Mouse (Mus musculus) adrenal gland, adult 18-20 months (tissue): ENCODE data around the gene Slc26a8. TPM values are rescaled to one million over a fixed set of nuclear protein-coding genes. Genes with fewer than 3 reads are reported as not detected.

Experiments used
- DNase-seq, 2 experiments: peaks; one replicate each; pipeline ENCODE4 v3.0.0; 2021 to 2022; ENCODE audit warnings: low spot score in 2 of 2
- total RNA-seq, 2 experiments: library from RNA; stranded (reverse); gene quantifications; 1 replicate in 1 of 2; 2 replicates in 1 of 2; pipeline ENCODE4 v1.2.3; 2021

The Slc26a8 gene
- total RNA-seq, 2 experiments from 2014 or later = 1.3 to 1.5 TPM

GRCm38 (mm10) chr17:28644112-28644511, 45.9 kb downstream of the Slc26a8 start:
- no peak for DNase-seq

GRCm38 (mm10) chr17:28643697-28644096, 46.3 kb downstream of the Slc26a8 start:
- DNase-seq = no peak

GRCm38 (mm10) chr17:28640113-28640512, 49.9 kb downstream of the Slc26a8 start:
- DNase-seq = no peak

- DNase-seq = peak in 1 of 2 experiments; percentile 4
Measured at GRCm38 (mm10) chr17:28637711-28638690, 52.0 kb downstream of the Slc26a8 start.

DNA sequence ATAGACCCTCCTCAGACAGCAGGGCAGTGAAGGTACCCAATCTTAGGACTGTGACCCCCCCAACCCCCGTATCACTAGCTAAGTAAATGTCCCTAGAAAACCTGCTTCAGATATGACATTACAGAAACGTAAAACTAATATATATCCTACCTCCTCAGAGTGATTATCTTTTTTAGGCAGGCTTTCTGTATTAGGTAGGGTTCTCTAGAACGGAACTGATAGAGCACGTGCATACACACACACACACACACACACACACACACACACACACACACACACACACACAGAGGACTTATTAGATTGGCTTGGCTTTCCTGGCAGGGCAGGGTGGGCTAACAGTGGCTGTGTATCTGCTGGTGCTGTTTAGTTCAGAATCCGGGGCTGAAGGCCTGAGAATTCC, 54.2 kb downstream of the Slc26a8 start:
- DNase-seq = no peak

GRCm38 (mm10) chr17:28629125-28629524, 60.9 kb downstream of the Slc26a8 start:
- no peak for DNase-seq

- DNase-seq = no peak
Measured at GRCm38 (mm10) chr17:28628248-28629124, 61.5 kb downstream of the Slc26a8 start.

GRCm38 (mm10) chr17:28626937-28627336, 63.1 kb downstream of the Slc26a8 start:
- no peak for DNase-seq

DNA sequence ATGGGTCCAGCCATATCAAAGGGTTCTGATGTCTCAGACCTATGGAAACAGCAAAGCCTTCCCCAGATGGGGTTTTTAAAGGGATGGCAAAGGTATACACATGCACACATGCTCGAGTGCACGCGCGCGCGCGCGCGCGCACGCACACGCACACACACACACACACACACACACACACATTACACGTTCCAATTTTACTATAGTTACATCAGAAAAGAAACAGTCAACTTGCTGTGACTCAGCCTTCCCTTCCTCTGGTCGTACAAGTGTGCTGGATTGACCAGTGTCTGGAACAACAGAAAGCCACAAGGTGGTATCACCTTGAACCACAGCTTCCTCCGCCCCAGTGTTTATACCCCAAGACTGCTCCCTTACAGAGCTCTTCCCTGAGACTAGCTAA, 64.7 kb downstream of the Slc26a8 start:
- no peak for DNase-seq

GRCm38 (mm10) chr17:28624841-28625240, 65.2 kb downstream of the Slc26a8 start:
- no peak for DNase-seq

DNA sequence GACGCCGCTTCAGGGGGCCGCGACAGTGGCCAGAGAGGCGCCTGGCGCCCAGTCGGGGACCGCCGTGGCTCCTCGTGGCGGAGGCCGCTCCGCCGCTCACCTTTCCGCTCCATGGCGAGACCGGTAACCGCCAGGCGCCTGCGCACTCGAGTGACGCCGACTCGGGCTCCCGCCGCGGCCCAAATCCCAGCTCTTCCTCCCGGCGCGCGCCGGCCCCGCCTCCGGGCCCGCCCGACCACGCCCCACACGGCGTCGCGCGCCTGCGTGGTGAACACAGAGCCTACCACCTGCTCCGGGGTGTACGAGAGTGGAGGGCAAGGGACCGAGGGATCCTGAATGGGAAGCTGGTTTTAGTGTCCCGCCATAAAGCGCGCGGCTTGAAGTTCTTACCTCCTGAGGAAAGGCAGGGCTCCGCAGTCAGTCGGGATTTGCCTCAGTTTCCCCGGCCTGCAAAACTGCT, 67.7 kb downstream of the Slc26a8 start, which contains the start of gene Srpk1:
TSS of gene Srpk1 (minus strand) at position 410 of the 460 bp plus-strand sequence.
- DNase-seq = peak; percentile 87 to 93

- DNase-seq = peak; percentile 23 to 48
Measured at GRCm38 (mm10) chr17:28621381-28622299, 68.4 kb downstream of the Slc26a8 start.

DNA sequence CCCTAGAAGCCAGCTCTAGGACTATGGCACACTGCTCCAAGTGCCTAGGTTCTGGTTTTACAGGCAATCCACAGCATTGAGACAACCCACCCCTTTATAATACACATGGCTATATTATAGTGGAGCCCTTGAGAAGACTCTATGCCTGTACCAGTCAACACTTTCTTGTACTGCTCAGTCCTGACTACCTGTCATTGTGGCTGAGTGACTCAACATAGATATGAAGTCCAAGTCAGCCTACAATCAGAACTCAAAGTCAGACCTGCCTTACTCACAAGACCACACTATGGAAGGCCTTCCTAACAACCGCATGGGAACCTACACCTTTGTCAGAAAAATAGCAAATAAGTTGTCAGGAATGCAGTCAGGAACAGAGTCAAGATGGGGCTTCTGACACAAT, 71.3 kb downstream of the Slc26a8 start:
- DNase-seq = no peak

- DNase-seq = no peak
Measured at GRCm38 (mm10) chr17:28618124-28618523, 71.9 kb downstream of the Slc26a8 start.

DNA sequence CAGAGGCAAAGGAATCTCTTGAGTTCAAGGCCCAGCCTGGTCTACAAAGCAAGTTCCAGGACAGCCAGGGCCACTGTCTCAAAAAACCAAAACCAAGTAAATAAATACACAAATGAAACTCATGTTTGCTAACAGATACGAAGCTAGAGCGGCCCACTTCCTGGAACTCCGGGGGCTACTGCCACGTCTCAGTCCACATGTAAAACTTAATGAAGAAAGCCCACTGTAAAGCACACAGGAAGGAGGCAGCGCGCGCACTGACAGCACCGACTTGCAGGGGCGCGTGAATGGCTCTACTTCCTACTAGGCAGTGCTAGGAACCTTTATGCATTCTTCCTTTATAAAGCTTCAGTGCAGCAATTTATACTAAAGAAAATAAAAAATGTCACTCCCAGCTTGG, 72.4 kb downstream of the Slc26a8 start:
- no peak for DNase-seq

- no peak for DNase-seq
Measured at GRCm38 (mm10) chr17:28615332-28615731, 74.7 kb downstream of the Slc26a8 start.

DNA sequence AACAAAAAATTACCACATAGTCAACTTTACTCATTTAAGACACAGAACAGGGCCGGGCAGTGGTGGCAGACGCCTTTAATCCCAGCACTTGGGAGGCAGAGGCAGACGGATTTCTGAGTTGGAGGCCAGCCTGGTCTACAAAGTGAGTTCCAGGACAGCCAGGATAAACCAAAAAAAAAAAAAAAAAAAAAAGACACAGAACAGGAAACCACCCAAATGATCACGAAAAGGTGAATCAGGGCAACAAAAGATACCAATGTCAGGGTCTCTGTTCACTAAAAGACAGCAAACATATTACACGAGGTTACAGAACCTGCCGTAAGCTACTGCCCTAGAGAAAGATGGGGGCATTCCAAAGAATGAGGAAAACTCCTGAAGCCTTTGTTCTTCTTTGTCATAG, 76.9 kb downstream of the Slc26a8 start:
- DNase-seq = no peak

- DNase-seq = no peak
Measured at GRCm38 (mm10) chr17:28612603-28613002, 77.4 kb downstream of the Slc26a8 start.

DNA sequence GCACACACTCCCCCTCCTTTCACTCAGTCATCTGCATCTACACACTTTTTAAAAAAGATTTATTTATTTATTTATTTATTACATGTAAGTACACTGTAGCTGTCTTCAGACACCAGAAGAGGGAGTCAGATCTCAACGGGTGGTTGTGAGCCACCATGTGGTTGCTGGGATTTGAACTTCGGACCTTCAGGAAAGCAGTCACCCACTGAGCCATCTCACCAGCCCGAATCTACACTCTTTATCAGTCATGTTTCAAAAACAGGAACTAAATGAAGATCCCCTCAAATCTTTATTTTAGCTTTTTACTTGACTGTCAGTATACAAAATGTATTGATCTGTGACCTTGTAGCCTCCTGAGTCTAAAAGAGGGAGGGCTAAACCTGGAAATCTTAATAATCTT, 80.5 kb downstream of the Slc26a8 start:
- DNase-seq = no peak

- DNase-seq = peak in 1 of 2 experiments; percentile 22
Measured at GRCm38 (mm10) chr17:28601557-28602250, 88.3 kb downstream of the Slc26a8 start.
